Mouse (Mus musculus) G1E (cell line): ENCODE measurements around the gene Tmem115. TPM values are rescaled to one million over a fixed set of nuclear protein-coding genes. Genes with fewer than 3 reads are reported as not detected.

Experiments
- ATAC-seq: 2 replicates; pipeline ENCODE4 v1.8.0; 2016; ENCODE audit warnings: mild to moderate bottlenecking; ENCODE audit not compliant: insufficient number of reproducible peaks, poor library complexity, low FRiP score, severe bottlenecking; ENCODE audit errors: extremely low read depth
- DNase-seq: peaks from one replicate; pipeline ENCODE4 v3.0.0; 2012; ENCODE audit warnings: low spot score
- H3K27me3 ChIP-seq: 2 replicates; pipeline ENCODE4 v1.6.1; 2012; ENCODE audit warnings: mild to moderate bottlenecking, low read length, inconsistent platforms; ENCODE audit not compliant: insufficient read depth
- H3K36me3 ChIP-seq: replicated peaks from 2 replicates; pipeline ENCODE3; 2012; ENCODE audit warnings: mild to moderate bottlenecking, inconsistent platforms
- H3K4me1 ChIP-seq: 2 replicates; pipeline ENCODE4 v1.6.1; 2012; ENCODE audit warnings: low read depth, low read length, inconsistent platforms, mixed read lengths; ENCODE audit not compliant: insufficient read depth
- H3K4me3 ChIP-seq: 2 replicates; pipeline ENCODE4 v1.5.1; 2012; ENCODE audit warnings: low read depth, mild to moderate bottlenecking, inconsistent platforms, low read length, moderate library complexity, mixed read lengths
- H3K9me3 ChIP-seq: replicated peaks from 2 replicates; pipeline ENCODE4 v1.6.1; 2012; ENCODE audit warnings: inconsistent platforms
- CTCF ChIP-seq: IDR thresholded peaks from 2 replicates; pipeline ENCODE4 v1.5.1; 2012; ENCODE audit warnings: low read depth, low read length, inconsistent platforms, mixed read lengths
- GATA1 ChIP-seq: IDR thresholded peaks from 2 replicates; pipeline ENCODE4 v1.6.1; 2012; ENCODE audit warnings: borderline replicate concordance, low read length, inconsistent platforms, mixed read lengths
- GATA2 ChIP-seq: IDR thresholded peaks from 2 replicates; pipeline ENCODE4 v1.6.1; 2012; ENCODE audit warnings: low read depth, low read length, inconsistent platforms, borderline replicate concordance
- POLR2AphosphoS5 ChIP-seq: IDR thresholded peaks from 2 replicates; pipeline ENCODE4 v1.6.1; 2012; ENCODE audit warnings: low read depth, low read length, inconsistent platforms; ENCODE audit not compliant: insufficient replicate concordance
- TAL1 ChIP-seq: conservative IDR thresholded peaks from 2 replicates; pipeline ENCODE4 v1.6.1; 2012; ENCODE audit warnings: low read depth, low read length, inconsistent platforms, mixed read lengths
- polyA plus RNA-seq: library from polyadenylated mRNA; stranded (reverse); fragments of >175 nt; gene quantifications from 2 replicates; pipeline ENCODE4 v1.2.3, GENCODE M21; 2012
- total RNA-seq, 2 experiments: library from RNA; stranded (forward) in 1 of 2; stranded (reverse) in 1 of 2; fragments of 200-1000 nt in 1 of 2; fragments of >200 nt in 1 of 2; fragmentation: Nextera tagmentation in 1 of 2; gene quantifications; 2 replicates each; pipeline ENCODE4 v1.2.3; 2014 to 2017

Gene Tmem115
- total RNA-seq (2014; fragmentation: Nextera tagmentation) (20.5 and 22.1 TPM in 2 replicates), total RNA-seq (2017) (16.6 and 18.0 TPM in 2 replicates), polyA plus RNA-seq (23.2 and 27.1 TPM in 2 replicates)

DNA sequence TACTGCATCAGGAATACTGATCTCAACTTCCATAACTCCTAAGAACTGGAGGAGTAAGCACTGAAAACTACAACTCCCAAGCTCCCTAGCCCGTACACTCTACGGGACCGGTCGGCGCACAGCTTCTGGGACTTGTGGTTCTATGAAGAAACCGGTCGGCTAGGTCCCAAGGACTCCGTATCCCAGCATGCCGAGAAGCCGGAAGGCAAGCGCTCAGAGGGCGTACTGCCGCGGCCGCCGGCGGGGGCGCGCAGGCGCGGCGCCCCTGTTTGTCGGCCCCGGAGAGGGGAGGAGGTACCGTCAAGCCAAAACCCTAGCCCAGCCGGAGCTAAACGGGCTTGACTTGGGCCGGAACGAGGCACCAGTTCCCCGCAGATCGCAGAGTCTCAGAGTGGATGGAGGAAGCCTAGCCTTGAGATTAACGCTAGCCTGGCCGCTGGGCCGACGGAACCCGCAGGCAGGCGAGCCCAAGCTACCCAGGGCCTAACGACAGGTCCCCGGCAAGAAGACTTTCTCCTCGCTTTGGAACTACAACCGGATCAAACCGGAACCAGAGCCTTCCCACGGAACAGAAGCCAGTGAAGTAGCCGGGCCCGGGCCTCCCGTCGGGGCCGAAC, at the start of gene Tmem115:
Tmem115 (plus strand) TSS at position 155 of the 617 bp plus-strand sequence.
- Histone ChIP-seq H3K4me1 (peaks cover 51% of the 10 kb centered on the region), H3K36me3 (peaks cover 37% of the 10 kb centered on the region), H3K9me3 (no peaks in the 10 kb centered on the region), H3K4me3 (peak within 1 kb of the TSS; percentile 76), H3K27me3 (peaks cover 16% of the 10 kb centered on the region)
- DNase-seq = peak; percentile 96
- peak; percentile 91 for ATAC-seq
- TF ChIP-seq TAL1 = no peak
- TF ChIP-seq GATA1 = no peak
- TF ChIP-seq CTCF = no peak
- no peak for TF ChIP-seq GATA2
- TF ChIP-seq POLR2AphosphoS5 = no peak

- no peak for TF ChIP-seq GATA2
- TF ChIP-seq POLR2AphosphoS5 = no peak
- no peaks in the 10 kb centered on the region for H3K36me3 ChIP-seq
- H3K27me3 ChIP-seq = peaks cover 13% of the 10 kb centered on the region
- peaks cover 4% of the 10 kb centered on the region for H3K4me1 ChIP-seq
- no peak overlapping the region for H3K4me3 ChIP-seq
- H3K9me3 ChIP-seq = no peaks in the 10 kb centered on the region
- DNase-seq (no peak), ATAC-seq (no peak)
Observed at GRCm38 (mm10) chr9:107484302-107484701, 49.4 kb upstream of the Tmem115 start.

GRCm38 (mm10) chr9:107484766-107485165, 49.0 kb upstream of the Tmem115 start:
- no peak overlapping the region for H3K4me3 ChIP-seq
- H3K27me3 ChIP-seq = peaks cover 16% of the 10 kb centered on the region
- no peak for DNase-seq
- no peak for TF ChIP-seq GATA1
- no peak for TF ChIP-seq TAL1
- TF ChIP-seq CTCF = no peak
- TF ChIP-seq POLR2AphosphoS5 = no peak
- no peak for TF ChIP-seq GATA2
- no peaks in the 10 kb centered on the region for H3K9me3 ChIP-seq
- H3K4me1 ChIP-seq = peaks cover 2% of the 10 kb centered on the region
- ATAC-seq = no peak
- H3K36me3 ChIP-seq = no peaks in the 10 kb centered on the region

DNA sequence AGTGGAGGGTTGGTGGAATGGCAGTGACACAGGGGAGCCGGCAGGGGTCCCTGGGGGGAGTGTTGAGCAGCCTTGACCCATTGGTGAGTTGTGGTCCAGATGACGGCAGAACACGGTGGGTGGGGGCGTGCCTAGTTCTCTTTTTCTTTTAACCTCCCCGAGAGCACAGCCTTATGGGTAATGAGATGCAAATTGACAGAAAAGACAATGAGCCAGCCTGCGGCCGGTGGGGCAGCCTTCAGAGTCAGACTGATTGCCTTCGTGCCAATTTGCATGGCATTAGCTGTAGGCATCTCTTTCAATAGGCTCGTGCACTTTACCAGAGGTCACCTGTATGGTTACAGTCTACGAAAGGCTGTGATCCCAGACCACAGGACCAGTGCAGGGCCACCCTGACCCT, 47.7 kb upstream of the Tmem115 start:
- Histone ChIP-seq H3K36me3 (no peaks in the 10 kb centered on the region), H3K27me3 (peaks cover 18% of the 10 kb centered on the region)
- ATAC-seq = no peak

DNA sequence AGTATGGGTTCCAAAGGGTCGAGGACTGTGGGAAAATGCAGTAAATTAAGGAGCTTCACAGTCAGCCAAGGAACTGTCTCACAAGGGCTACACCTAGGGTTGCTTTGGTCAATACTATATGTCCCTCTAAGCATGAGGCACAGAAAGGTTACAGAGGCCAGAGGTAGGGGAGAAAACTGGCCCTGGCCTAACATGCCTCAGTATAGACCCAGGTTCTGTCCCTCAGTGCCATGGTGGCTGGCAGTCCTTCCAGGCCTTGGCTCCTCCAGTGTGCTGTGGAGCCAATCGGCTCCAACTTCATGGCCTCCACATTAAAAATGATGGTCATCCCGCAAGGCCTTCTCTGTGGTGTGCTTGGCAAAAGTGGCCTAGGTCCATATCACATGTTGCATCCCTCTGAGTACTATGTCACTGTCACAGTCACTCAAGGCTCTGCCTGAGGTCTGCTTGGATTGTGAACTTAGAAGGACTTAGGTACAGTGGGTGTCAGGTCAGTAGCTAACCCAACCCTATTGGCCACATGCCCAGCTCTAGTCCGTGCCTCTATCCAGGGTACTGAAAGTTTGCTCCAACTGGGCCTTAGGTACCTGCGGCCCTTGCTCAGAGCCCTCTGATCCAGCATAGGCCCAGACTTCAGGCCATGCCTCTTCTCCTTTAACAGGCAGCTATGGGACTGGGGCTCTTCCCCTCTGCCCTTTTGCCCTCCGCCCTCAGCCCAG, 47.1 kb upstream of the Tmem115 start:
- no peak for TF ChIP-seq TAL1
- no peak for TF ChIP-seq GATA1
- TF ChIP-seq POLR2AphosphoS5 = no peak
- no peak for TF ChIP-seq GATA2
- TF ChIP-seq CTCF = no peak
- Histone ChIP-seq H3K36me3 (no peaks in the 10 kb centered on the region), H3K9me3 (no peaks in the 10 kb centered on the region), H3K4me3 (no peak overlapping the region), H3K4me1 (no peaks in the 10 kb centered on the region), H3K27me3 (peaks cover 13% of the 10 kb centered on the region)
- ATAC-seq (no peak), DNase-seq (peak; percentile 26)

More for the DNA sequence above, 47.7 kb upstream of the Tmem115 start:
- no peak for DNase-seq
- no peaks in the 10 kb centered on the region for H3K4me1 ChIP-seq
- TF ChIP-seq CTCF (no peak), GATA2 (no peak), POLR2AphosphoS5 (no peak), TAL1 (no peak), GATA1 (no peak)
- H3K4me3 ChIP-seq = no peak overlapping the region
- no peaks in the 10 kb centered on the region for H3K9me3 ChIP-seq

GRCm38 (mm10) chr9:107490146-107490545, 43.6 kb upstream of the Tmem115 start:
- no peak for ATAC-seq
- no peaks in the 10 kb centered on the region for H3K4me1 ChIP-seq
- DNase-seq = no peak
- no peaks in the 10 kb centered on the region for H3K9me3 ChIP-seq
- H3K4me3 ChIP-seq = no peak overlapping the region
- peaks cover 19% of the 10 kb centered on the region for H3K27me3 ChIP-seq
- TF ChIP-seq GATA1 (no peak), GATA2 (no peak), POLR2AphosphoS5 (no peak), TAL1 (no peak), CTCF (no peak)
- H3K36me3 ChIP-seq = no peaks in the 10 kb centered on the region
